Mouse (Mus musculus): Measurements from ENCODE around the gene Lin28a. TPM values are rescaled to one million over a fixed set of nuclear protein-coding genes. Genes with fewer than 3 reads are reported as not detected.
A peak's percentile ranks its signal among the peaks of the same experiment; 100 is the strongest.

Lin28a gene
- polyA plus RNA-seq, 1 experiment, result not detected

DNA sequence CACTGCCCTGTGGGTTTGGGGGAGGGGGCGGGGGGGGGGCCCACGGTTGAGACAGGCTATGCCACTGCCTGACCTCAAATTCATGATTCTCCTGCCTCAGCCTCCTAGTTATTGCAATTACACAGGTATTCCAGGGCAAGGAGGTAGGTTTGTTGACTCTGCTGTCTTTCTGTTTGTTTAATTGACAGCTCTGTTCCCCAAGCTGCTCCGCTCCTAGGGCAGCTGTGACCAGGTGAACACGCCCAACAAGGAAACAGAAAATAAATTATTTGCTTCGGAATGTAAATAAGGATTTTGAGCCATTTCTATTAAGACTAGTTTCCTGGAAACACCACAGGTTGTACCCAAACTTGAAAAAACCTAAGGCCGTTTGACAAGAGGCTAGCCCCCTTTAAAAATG lies 8.9 kb downstream of the Lin28a start:
- TF ChIP-seq CTCF (IDR thresholded peaks at IDR 0.05; ENCODE audit: borderline replicate concordance, insufficient read depth, low read length) (no peak), POLR2A (IDR thresholded peaks at IDR 0.05; ENCODE audit: low read depth, low read length) (no peak)
- Histone ChIP-seq H3K4me1 (ENCODE audit: control insufficient read depth, insufficient read depth, low read length) (no peaks in the 10 kb centered on the region), H3K4me3 (ENCODE audit: insufficient read depth, low read length) (no peak overlapping the region), H3K27ac (ENCODE audit: insufficient read depth, low read length) (no peak overlapping the region)

DNA sequence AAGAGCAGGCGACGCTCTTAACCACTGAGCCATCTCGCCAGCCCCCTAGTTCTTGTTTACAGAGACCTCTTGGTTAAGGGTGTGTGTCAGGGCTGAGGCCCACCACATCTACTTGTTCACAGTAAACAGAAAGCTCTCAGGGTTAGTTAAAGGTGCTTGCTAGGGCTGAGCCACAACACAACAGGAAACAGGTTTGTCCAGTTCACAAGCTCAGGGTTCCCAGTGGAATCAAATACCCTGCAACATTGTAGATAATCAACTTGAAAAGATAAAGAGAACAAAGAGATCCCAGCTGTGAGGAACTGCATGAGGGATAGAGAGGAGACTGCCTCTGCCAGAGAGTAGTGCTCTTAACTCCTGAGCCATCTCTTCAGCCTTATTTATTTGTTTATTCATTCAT lies 11.8 kb downstream of the Lin28a start:
- no peak for TF ChIP-seq POLR2A (IDR thresholded peaks at IDR 0.05; ENCODE audit: low read depth, low read length)
- TF ChIP-seq CTCF (IDR thresholded peaks at IDR 0.05; ENCODE audit: borderline replicate concordance, insufficient read depth, low read length), result no peak
- Histone ChIP-seq H3K27ac (ENCODE audit: insufficient read depth, low read length) (no peak overlapping the region), H3K4me1 (ENCODE audit: control insufficient read depth, insufficient read depth, low read length) (no peaks in the 10 kb centered on the region), H3K4me3 (ENCODE audit: insufficient read depth, low read length) (no peak overlapping the region)

DNA sequence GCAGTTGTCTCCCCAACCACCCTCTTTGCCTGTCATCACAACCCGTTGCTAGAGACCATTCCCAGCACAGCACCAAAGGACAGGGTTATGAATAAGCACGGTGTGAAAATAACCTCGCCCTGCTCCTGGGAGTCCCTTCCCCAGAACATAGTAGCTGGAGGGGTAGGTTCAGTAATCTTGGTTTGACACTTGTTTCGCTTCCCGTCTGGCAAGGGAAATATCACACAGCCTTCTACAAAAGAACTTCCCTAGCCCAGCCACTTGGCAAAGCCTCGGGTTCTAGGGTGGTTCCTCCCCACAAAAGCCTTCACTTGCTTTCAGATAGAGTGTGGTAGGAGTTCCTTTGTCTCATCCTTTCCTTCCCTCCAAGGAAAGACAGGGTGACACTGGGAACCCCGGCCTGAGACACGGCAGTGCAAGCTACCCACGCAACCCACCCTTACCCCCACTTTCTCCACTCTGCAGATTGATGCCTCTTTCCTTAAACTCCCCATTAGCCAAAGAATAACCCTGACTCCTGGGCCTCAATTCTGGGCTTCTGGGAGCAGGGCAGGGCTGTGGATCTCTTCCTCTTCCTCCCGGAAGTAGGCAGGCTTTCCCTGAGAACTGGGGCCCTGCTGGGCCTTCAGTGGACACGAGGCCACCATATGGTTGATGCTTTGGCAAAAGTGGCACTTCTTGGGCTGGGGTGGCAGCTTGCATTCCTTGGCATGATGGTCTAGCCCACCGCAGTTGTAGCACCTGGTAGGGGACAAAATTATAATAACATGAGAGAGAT lies 12.9 kb downstream of the Lin28a start:
- Histone ChIP-seq H3K4me1 (ENCODE audit: control insufficient read depth, insufficient read depth, low read length) (no peaks in the 10 kb centered on the region), H3K27ac (ENCODE audit: insufficient read depth, low read length) (no peak overlapping the region), H3K4me3 (ENCODE audit: insufficient read depth, low read length) (no peak overlapping the region)
- no peak for TF ChIP-seq CTCF (IDR thresholded peaks at IDR 0.05; ENCODE audit: borderline replicate concordance, insufficient read depth, low read length)

DNA sequence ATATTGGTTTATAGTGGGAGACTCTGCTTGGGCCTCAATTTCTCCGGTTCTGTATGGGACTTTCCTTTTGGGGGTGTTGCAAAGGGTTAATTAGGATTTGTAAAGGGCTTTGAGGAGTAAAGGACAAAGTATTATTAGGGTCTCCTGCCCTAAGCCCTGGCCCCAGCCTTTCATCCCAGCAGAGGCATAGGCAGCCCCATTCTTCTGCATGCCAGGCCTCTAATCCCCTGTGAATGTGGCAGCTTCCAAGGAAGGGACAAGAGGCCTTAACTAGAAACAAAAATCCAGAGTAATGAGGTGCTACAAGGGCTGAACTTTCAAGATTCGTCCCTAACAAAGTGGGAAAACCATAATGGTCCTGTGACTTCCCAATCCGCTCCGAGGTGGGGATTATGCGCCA lies 15.7 kb downstream of the Lin28a start:
- no peak for TF ChIP-seq POLR2A (IDR thresholded peaks at IDR 0.05; ENCODE audit: low read depth, low read length)
- no peak for TF ChIP-seq CTCF (IDR thresholded peaks at IDR 0.05; ENCODE audit: borderline replicate concordance, insufficient read depth, low read length)
- peaks cover 3% of the 10 kb centered on the region; the same call in 1 of the 2 replicates for H3K4me1 ChIP-seq (ENCODE audit: control insufficient read depth, insufficient read depth, low read length)
- no peak overlapping the region for H3K27ac ChIP-seq (ENCODE audit: insufficient read depth, low read length)
- H3K4me3 ChIP-seq (ENCODE audit: insufficient read depth, low read length), result no peak overlapping the region

DNA sequence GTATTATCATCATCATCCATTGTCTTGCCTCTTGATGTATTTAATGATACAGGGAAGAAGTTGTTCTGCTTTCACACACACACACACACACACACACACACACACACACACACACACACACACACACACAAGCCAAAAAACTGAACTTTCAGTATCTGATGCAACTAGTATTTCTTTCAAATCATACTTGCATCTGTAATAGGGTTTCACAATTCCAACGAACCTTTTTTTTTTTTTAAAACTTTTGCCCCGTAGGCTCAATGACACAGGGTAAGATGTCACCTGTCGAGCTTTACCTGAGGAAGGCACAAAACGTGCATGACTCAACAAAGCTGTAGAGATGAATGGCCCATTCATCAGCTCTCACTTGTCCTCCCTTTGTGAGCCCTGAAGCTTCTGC lies 16.4 kb downstream of the Lin28a start:
- Histone ChIP-seq H3K4me3 (ENCODE audit: insufficient read depth, low read length) (no peak overlapping the region), H3K4me1 (ENCODE audit: control insufficient read depth, insufficient read depth, low read length) (peaks cover 3% of the 10 kb centered on the region; the same call in 1 of the 2 replicates), H3K27ac (ENCODE audit: insufficient read depth, low read length) (no peak overlapping the region)
- TF ChIP-seq POLR2A (IDR thresholded peaks at IDR 0.05; ENCODE audit: low read depth, low read length), result no peak
- TF ChIP-seq CTCF (IDR thresholded peaks at IDR 0.05; ENCODE audit: borderline replicate concordance, insufficient read depth, low read length), result no peak

DNA sequence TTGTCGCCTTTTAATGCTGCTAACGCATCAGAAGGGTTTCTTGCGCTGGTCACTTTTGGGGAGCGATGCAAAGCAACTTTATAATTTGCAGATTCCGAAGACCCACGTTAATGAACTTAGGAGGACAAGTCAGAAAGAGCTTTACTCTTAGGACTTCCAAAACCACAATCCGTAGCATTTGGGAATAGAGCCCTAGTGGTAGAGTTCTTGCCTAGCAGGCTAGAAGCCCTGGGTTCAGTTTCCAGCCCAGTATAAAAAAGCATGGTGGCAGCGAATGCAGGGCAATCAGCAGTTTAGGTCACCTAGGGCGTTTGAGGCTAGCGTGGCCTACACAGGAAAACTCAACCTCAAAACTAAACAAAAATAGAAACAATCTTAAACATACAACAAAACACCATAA lies 16.9 kb downstream of the Lin28a start:
- H3K4me1 ChIP-seq (ENCODE audit: control insufficient read depth, insufficient read depth, low read length), result peaks cover 3% of the 10 kb centered on the region; the same call in 1 of the 2 replicates
- no peak overlapping the region for H3K27ac ChIP-seq (ENCODE audit: insufficient read depth, low read length)
- H3K4me3 ChIP-seq (ENCODE audit: insufficient read depth, low read length), result no peak overlapping the region
- no peak for TF ChIP-seq CTCF (IDR thresholded peaks at IDR 0.05; ENCODE audit: borderline replicate concordance, insufficient read depth, low read length)
- TF ChIP-seq POLR2A (IDR thresholded peaks at IDR 0.05; ENCODE audit: low read depth, low read length), result no peak

DNA sequence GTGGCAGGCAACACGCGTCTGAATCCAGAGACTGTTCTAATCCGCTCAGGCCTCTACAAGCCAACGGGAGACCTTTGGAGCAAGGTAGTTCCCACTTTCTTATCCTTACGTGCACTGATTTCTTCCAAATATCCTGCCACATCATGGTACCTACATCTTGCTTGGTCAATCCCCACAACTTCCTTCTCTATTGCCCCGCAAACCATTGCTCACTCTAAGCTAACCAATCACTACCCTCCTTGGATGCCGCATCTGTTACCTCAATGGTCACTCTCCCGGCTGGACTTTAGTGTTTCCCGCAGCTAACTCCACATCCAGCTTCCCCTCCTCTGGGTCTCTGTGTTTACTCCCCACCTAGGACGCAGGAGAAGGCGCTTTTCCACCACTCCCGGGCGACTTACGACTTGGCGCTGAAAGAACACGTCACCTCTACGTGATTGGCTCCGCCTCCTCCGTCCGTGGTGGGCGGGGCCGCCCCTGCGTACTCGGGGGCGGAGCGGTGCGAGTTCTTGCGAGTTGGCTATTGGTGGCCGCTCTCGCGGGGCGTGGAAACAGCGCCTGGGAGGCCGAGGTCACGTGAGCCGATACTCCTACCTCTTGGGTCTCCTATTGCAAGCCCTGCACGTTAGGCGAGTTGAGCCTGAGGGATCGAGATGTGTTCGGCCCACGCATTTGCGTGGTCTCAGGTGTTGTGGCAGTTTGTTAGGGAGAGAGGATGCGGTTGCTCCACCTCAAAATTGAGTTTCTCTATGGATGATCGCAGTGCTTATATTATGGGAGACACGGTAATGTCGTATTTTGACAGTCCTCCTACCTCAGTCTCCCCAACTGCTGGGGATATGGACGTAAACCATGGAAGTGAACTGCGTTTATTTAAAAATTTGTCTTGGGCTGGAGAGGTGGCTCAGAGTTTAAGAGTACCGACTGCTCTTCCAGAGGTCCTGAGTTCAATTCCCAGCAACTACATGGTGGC lies 17.9 kb downstream of the Lin28a start, which contains the start of gene Dhdds:
Gene Dhdds, minus strand, starts transcription at position 453 of the 973 bp plus-strand sequence.
- H3K4me1 ChIP-seq (ENCODE audit: control insufficient read depth, insufficient read depth, low read length), result peaks cover 3% of the 10 kb centered on the region; the same call in 1 of the 2 replicates
- TF ChIP-seq CTCF (IDR thresholded peaks at IDR 0.05; ENCODE audit: borderline replicate concordance, insufficient read depth, low read length), result no peak
- TF ChIP-seq POLR2A (IDR thresholded peaks at IDR 0.05; ENCODE audit: low read depth, low read length), result peak; percentile 89
- peak within 1 kb of the TSS; percentile 95 for H3K4me3 ChIP-seq (ENCODE audit: insufficient read depth, low read length)
- H3K27ac ChIP-seq (ENCODE audit: insufficient read depth, low read length), result no peak within 1 kb of the TSS

DNA sequence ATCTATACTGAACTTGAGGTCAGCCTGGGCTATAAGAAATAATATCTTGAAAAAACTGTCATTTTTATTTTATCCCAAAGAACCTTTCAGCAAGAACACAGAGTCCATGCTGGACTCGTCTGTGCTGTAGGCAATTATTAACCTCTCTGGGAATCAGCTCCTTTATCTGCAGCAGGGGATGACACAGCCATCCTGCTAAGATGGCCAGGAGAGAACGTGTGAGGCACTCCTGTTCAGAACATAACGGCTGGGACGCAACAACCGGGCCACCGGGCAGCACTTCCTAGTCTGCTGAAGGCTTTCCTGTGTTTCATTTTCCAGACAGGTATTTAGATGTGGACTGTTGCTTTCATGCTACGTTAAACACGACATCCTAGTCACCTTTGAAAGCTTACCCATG lies 23.9 kb downstream of the Lin28a start:
- no peak overlapping the region for H3K27ac ChIP-seq (ENCODE audit: insufficient read depth, low read length)
- peaks cover 2% of the 10 kb centered on the region; the same call in 1 of the 2 replicates for H3K4me1 ChIP-seq (ENCODE audit: control insufficient read depth, insufficient read depth, low read length)
- no peak overlapping the region for H3K4me3 ChIP-seq (ENCODE audit: insufficient read depth, low read length)
- TF ChIP-seq POLR2A (IDR thresholded peaks at IDR 0.05; ENCODE audit: low read depth, low read length) (no peak), CTCF (IDR thresholded peaks at IDR 0.05; ENCODE audit: borderline replicate concordance, insufficient read depth, low read length) (no peak)

DNA sequence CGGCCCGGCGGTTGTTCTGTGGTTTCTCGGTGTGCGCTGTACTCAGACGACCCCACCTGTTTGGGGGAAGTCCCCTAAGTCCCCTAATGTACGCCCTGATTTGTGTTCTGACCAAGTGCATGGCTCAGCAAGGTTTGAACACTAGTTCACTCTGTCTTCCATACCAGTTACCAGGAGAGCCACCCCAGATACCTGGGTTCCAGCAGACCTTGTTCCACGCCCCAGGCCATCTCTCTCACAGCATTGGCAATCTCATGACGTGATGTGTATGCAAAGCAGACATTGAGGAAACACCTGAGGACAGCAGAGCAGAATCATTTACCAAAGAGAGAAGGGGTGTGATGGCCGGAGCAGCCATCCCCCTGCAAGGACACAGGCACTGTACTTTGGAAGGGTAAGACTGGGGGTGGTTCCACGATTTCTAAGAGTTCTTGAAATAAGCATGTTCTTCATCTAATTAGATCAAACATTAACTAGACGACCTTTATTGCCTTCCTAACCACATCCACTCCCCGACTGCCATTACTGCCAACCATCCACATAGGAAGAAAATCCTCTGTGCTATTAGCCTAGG lies 27.5 kb downstream of the Lin28a start:
- H3K4me1 ChIP-seq (ENCODE audit: control insufficient read depth, insufficient read depth, low read length), result no peaks in the 10 kb centered on the region
- no peak overlapping the region for H3K27ac ChIP-seq (ENCODE audit: insufficient read depth, low read length)
- H3K4me3 ChIP-seq (ENCODE audit: insufficient read depth, low read length), result no peak overlapping the region
- TF ChIP-seq POLR2A (IDR thresholded peaks at IDR 0.05; ENCODE audit: low read depth, low read length) (no peak), CTCF (IDR thresholded peaks at IDR 0.05; ENCODE audit: borderline replicate concordance, insufficient read depth, low read length) (no peak)
